Mouse (Mus musculus): ENCODE results near the gene Zbtb42. TPM values are rescaled to one million over a fixed set of nuclear protein-coding genes. Genes with fewer than 3 reads are reported as not detected.

Zbtb42 gene
- polyA plus RNA-seq, 1 experiment from 2014 or later = 7.3 TPM

GRCm38 (mm10) chr12:112700522-112700921, 21.9 kb downstream of the Zbtb42 start:
- H3K9me3 ChIP-seq = no peaks in the 10 kb centered on the region
- no peak overlapping the region for H3K27ac ChIP-seq (replicated peaks)
- WGBS = 17% methylated on average over 15 of the region's 15 CpGs
- ATAC-seq (ENCODE audit: low FRiP score, low read depth) = no peak
- no peak overlapping the region for H3K4me3 ChIP-seq
- no peak overlapping the region for H3K4me2 ChIP-seq (replicated peaks)
- H3K4me1 ChIP-seq = peaks cover 10% of the 10 kb centered on the region; the same call in 1 of the 2 replicates
- 0 out of 2 replicates have a peak overlapping the region, but pooled peaks have one; percentile 4 for H3K9ac ChIP-seq (replicated peaks)
- H3K27me3 ChIP-seq = peaks cover 61% of the 10 kb centered on the region
- no peaks in the 10 kb centered on the region for H3K36me3 ChIP-seq

DNA sequence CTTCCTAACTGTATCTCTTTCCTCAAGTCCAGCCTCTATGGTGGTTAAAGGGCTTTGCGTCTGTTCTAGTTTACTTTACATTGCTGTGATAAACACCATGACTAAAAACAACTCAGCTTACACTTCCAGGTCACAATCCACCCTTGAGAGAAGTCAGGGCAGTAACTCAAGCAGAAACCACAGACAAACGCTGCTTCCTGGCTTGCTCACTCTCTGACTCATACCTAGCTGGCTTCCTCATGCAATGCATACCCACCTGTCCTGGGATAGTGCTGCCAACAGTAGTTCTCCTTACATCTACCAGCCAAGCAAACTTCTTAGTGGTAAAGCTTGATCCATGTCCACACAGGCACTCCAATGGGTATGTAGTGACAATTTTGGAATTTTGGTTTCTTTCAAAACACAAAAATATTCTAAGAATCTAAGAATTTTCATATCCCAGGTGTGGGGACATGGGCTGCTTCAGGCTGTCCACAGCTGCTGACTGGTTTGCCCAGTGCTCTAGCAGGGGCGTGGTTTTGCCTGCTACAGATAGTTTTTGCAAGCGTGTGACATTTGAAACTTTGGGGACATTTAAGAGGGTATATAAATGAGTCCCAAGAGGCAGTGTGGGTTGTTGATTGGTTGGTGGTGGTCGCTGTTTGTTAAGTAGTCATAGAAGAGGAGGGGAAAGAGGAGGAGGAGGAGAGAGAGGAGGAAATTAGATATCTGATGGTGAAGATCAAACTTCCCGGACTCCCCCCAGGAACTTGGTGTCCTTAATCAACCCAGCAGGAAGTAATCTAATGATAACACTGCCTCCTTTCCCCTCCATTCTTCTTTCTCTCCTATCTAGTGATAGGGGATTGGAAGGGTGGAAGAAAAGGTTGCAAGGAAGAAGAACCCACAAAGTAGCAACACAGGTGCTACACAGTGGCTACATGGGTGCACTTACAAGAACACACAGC, 24.0 kb downstream of the Zbtb42 start:
- no peak for ATAC-seq (ENCODE audit: low FRiP score, low read depth)
- H3K9me3 ChIP-seq = no peaks in the 10 kb centered on the region
- peaks cover 12% of the 10 kb centered on the region for H3K4me1 ChIP-seq
- no peaks in the 10 kb centered on the region for H3K36me3 ChIP-seq
- peaks cover 65% of the 10 kb centered on the region for H3K27me3 ChIP-seq
- WGBS = 80% methylated on average over 6 of the region's 6 CpGs
- H3K9ac ChIP-seq (replicated peaks) = no peak overlapping the region
- no peak overlapping the region for H3K4me3 ChIP-seq
- no peak overlapping the region for H3K4me2 ChIP-seq (replicated peaks)
- H3K27ac ChIP-seq (replicated peaks) = no peak overlapping the region

- peak; percentile 77 for ATAC-seq (ENCODE audit: low FRiP score, low read depth)
- H3K27ac ChIP-seq (replicated peaks) = no peak overlapping the region
- H3K36me3 ChIP-seq = no peaks in the 10 kb centered on the region
- 13% methylated on average over 32 of the region's 32 CpGs for WGBS
- H3K9me3 ChIP-seq = no peaks in the 10 kb centered on the region
- no peak overlapping the region for H3K4me3 ChIP-seq
- H3K4me1 ChIP-seq = peaks cover 3% of the 10 kb centered on the region; the same call in 1 of the 2 replicates
- H3K27me3 ChIP-seq = peaks cover 47% of the 10 kb centered on the region
- H3K9ac ChIP-seq (replicated peaks) = 0 out of 2 replicates have a peak overlapping the region, but pooled peaks have one; percentile 17
- H3K4me2 ChIP-seq (replicated peaks) = peak overlapping the region; percentile 32
These were observed 28.3 kb downstream of the Zbtb42 start for GRCm38 (mm10) chr12:112706704-112707572.

DNA sequence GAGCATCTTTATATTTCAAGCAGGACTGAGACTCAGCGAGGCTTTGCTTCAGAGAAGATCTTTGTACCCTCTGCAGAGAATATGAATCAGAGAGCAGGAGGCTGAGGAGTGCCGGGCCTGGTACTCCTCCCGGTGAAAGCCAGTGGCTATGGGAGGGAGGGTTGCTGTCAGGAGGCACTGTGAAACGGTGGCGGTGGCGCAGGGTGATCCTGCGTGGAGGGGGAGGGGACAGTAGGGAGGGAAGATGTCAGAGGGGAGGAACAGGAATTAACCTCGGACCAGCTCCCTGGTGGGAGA, 28.9 kb downstream of the Zbtb42 start:
- Histone ChIP-seq H3K27me3 (peaks cover 43% of the 10 kb centered on the region), H3K4me3 (no peak overlapping the region), H3K4me2 (replicated peaks) (peak overlapping the region; percentile 32; the same call in 1 of the 2 replicates), H3K9me3 (no peaks in the 10 kb centered on the region), H3K27ac (replicated peaks) (no peak overlapping the region), H3K9ac (replicated peaks) (0 out of 2 replicates have a peak overlapping the region, but pooled peaks have one; percentile 17), H3K4me1 (peaks cover 3% of the 10 kb centered on the region; the same call in 1 of the 2 replicates), H3K36me3 (no peaks in the 10 kb centered on the region)
- 25% methylated on average over 8 of the region's 8 CpGs for WGBS
- peak; percentile 25; the same call in 1 of the 2 replicates for ATAC-seq (ENCODE audit: low FRiP score, low read depth)

GRCm38 (mm10) chr12:112713984-112714383, 35.4 kb downstream of the Zbtb42 start:
- H3K9ac ChIP-seq (replicated peaks) = no peak overlapping the region
- no peak for ATAC-seq (ENCODE audit: low FRiP score, low read depth)
- no peak overlapping the region for H3K4me2 ChIP-seq (replicated peaks)
- H3K27me3 ChIP-seq = peaks cover 10% of the 10 kb centered on the region
- 76% methylated on average over 3 of the region's 3 CpGs for WGBS
- H3K4me3 ChIP-seq = no peak overlapping the region
- H3K36me3 ChIP-seq = no peaks in the 10 kb centered on the region
- no peak overlapping the region for H3K27ac ChIP-seq (replicated peaks)
- H3K9me3 ChIP-seq = no peaks in the 10 kb centered on the region
- no peaks in the 10 kb centered on the region for H3K4me1 ChIP-seq

GRCm38 (mm10) chr12:112717140-112717539, 38.5 kb downstream of the Zbtb42 start:
- 33% methylated on average over 7 of the region's 7 CpGs for WGBS
- Histone ChIP-seq H3K4me3 (no peak overlapping the region), H3K27ac (replicated peaks) (no peak overlapping the region)

DNA sequence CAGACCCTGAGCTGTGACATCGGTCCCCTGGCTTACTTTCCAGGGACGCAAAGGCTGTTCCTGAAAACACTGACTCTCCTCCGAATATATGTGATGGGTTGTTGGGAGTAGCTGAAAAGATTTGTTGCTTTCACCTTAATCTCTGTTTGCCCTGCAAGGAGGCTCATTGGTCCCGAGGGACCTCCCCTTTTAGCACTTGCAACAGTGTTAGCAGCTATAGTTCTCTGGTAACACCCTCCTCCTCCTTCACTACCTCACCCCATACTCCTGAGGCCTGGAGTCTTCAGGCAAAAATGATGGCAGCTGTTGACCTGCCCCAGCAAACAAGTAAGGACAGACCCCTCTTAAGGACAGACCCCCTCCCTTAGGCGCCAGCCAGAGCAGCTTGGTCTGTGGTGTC, 40.4 kb downstream of the Zbtb42 start:
- no peak overlapping the region for H3K4me2 ChIP-seq (replicated peaks)
- peaks cover 57% of the 10 kb centered on the region for H3K27me3 ChIP-seq
- H3K27ac ChIP-seq (replicated peaks) = no peak overlapping the region
- no peaks in the 10 kb centered on the region for H3K36me3 ChIP-seq
- H3K4me1 ChIP-seq = peaks cover 20% of the 10 kb centered on the region
- H3K4me3 ChIP-seq = no peak overlapping the region
- WGBS = 70% methylated on average over 5 of the region's 5 CpGs
- H3K9ac ChIP-seq (replicated peaks) = no peak overlapping the region
- H3K9me3 ChIP-seq = no peaks in the 10 kb centered on the region
- no peak for ATAC-seq (ENCODE audit: low FRiP score, low read depth)

More at GRCm38 (mm10) chr12:112717140-112717539, 38.5 kb downstream of the Zbtb42 start:
- peaks cover 39% of the 10 kb centered on the region for H3K27me3 ChIP-seq
- H3K4me1 ChIP-seq = peaks cover 5% of the 10 kb centered on the region
- H3K9ac ChIP-seq (replicated peaks) = no peak overlapping the region
- ATAC-seq (ENCODE audit: low FRiP score, low read depth) = no peak
- no peaks in the 10 kb centered on the region for H3K36me3 ChIP-seq
- no peak overlapping the region for H3K4me2 ChIP-seq (replicated peaks)
- no peaks in the 10 kb centered on the region for H3K9me3 ChIP-seq

GRCm38 (mm10) chr12:112720216-112720615, 41.6 kb downstream of the Zbtb42 start, which contains the start of gene Cep170b:
TSS of gene Cep170b (plus strand) at chr12:112720455.
- Histone ChIP-seq H3K4me1 (peaks cover 20% of the 10 kb centered on the region), H3K4me3 (no peak within 1 kb of the TSS; the same call in 1 of the 2 replicates), H3K27me3 (peaks cover 62% of the 10 kb centered on the region), H3K9me3 (no peaks in the 10 kb centered on the region), H3K27ac (replicated peaks) (no peak within 1 kb of the TSS), H3K36me3 (no peaks in the 10 kb centered on the region), H3K4me2 (replicated peaks) (peak within 1 kb of the TSS; percentile 99; the same call in 1 of the 2 replicates), H3K9ac (replicated peaks) (no peak within 1 kb of the TSS)
- WGBS = 69% methylated on average over 6 of the region's 6 CpGs
- no peak for ATAC-seq (ENCODE audit: low FRiP score, low read depth)

GRCm38 (mm10) chr12:112720890-112721423, 42.3 kb downstream of the Zbtb42 start:
- 35% methylated on average over 12 of the region's 12 CpGs for WGBS
- ATAC-seq (ENCODE audit: low FRiP score, low read depth) = no peak

GRCm38 (mm10) chr12:112721424-112722239, 43.0 kb downstream of the Zbtb42 start:
- ATAC-seq (ENCODE audit: low FRiP score, low read depth) = peak; percentile 34
- H3K4me2 ChIP-seq (replicated peaks) = peak overlapping the region; percentile 99
- H3K27ac ChIP-seq (replicated peaks) = no peak overlapping the region
- peak overlapping the region; percentile 79 for H3K9ac ChIP-seq (replicated peaks)
- peaks cover 20% of the 10 kb centered on the region for H3K4me1 ChIP-seq
- no peaks in the 10 kb centered on the region for H3K36me3 ChIP-seq
- H3K9me3 ChIP-seq = no peaks in the 10 kb centered on the region
- 1% methylated on average over 45 of the region's 69 CpGs for WGBS
- H3K4me3 ChIP-seq = peak overlapping the region; percentile 87
- H3K27me3 ChIP-seq = peaks cover 66% of the 10 kb centered on the region

More at GRCm38 (mm10) chr12:112720890-112721423, 42.3 kb downstream of the Zbtb42 start:
- Histone ChIP-seq H3K27ac (replicated peaks) (no peak overlapping the region), H3K36me3 (no peaks in the 10 kb centered on the region), H3K9ac (replicated peaks) (no peak overlapping the region), H3K4me1 (peaks cover 20% of the 10 kb centered on the region), H3K9me3 (no peaks in the 10 kb centered on the region), H3K27me3 (peaks cover 62% of the 10 kb centered on the region), H3K4me2 (replicated peaks) (peak overlapping the region; percentile 99; the same call in 1 of the 2 replicates), H3K4me3 (no peak overlapping the region)

All from midbrain, embryonic 12.5 days (tissue).